Mouse (Mus musculus) liver, adult 2 months (tissue): ENCODE measurements at regions not wholly inside any gene's neighbourhood (a gene's known extent, or its start where the extent isn't known, plus 50 kb on each side); places are given as distances from the start of the nearest gene placed in this dataset.
A peak's percentile ranks its signal among the peaks of the same experiment; 100 is the strongest.

ENCODE experiments used
- DNase-seq: peaks from one replicate; pipeline ENCODE4 v3.0.0-alpha.2; 2011; ENCODE audit warnings: low read depth, low spot score; ENCODE audit errors: extremely low read depth
- H3K27ac ChIP-seq: fragments of 200-500 bp; replicated peaks from 2 replicates; pipeline ENCODE4 v1.5.1; 2012; ENCODE audit warnings: low read depth, mild to moderate bottlenecking, control low read depth, inconsistent platforms, low read length; ENCODE audit not compliant: insufficient read depth
- H3K27me3 ChIP-seq: fragments of 200-500 bp; 2 replicates; pipeline ENCODE4 v1.6.1; 2012; ENCODE audit warnings: mild to moderate bottlenecking, moderate library complexity, low read length, inconsistent platforms; ENCODE audit not compliant: control insufficient read depth, insufficient read depth
- H3K36me3 ChIP-seq: fragments of 200-500 bp; 2 replicates; pipeline ENCODE4 v1.6.1; 2012; ENCODE audit warnings: low read length, inconsistent platforms; ENCODE audit not compliant: control insufficient read depth, insufficient read depth
- H3K4me1 ChIP-seq: fragments of 200-500 bp; 2 replicates; pipeline ENCODE4 v1.6.1; 2011; ENCODE audit warnings: low read length; ENCODE audit not compliant: control insufficient read depth, insufficient read depth
- H3K4me3 ChIP-seq: fragments of 200-500 bp; 2 replicates; pipeline ENCODE4 v1.5.1; 2011; ENCODE audit warnings: low read depth, mild to moderate bottlenecking, control low read depth, low read length, moderate library complexity; ENCODE audit not compliant: insufficient read depth
- H3K79me2 ChIP-seq: fragments of 200-500 bp; 2 replicates; pipeline ENCODE4 v1.6.1; 2012; ENCODE audit warnings: inconsistent platforms, mild to moderate bottlenecking, low read length, moderate library complexity; ENCODE audit not compliant: control insufficient read depth, insufficient read depth
- H3K9ac ChIP-seq: fragments of 200-500 bp; 2 replicates; pipeline ENCODE4 v1.6.1; 2012; ENCODE audit warnings: low read depth, mild to moderate bottlenecking, control low read depth, inconsistent platforms, low read length
- CTCF ChIP-seq: fragments of 200-500 bp; IDR thresholded peaks from 2 replicates; pipeline ENCODE4 v1.5.1; 2011; ENCODE audit warnings: low read depth, low read length, control low read depth
- POLR2A ChIP-seq: fragments of 200-500 bp; IDR thresholded peaks from 2 replicates; pipeline ENCODE4 v1.6.1; 2011; ENCODE audit warnings: low read length, control low read depth; ENCODE audit not compliant: insufficient read depth; ENCODE audit errors: extremely low read depth
- WGBS: fragments of 180-500 bp; shearing (Covaris S2); methylation state at CpG from one replicate; pipeline ENCODE4 v1.1.7; 2018; 5-methylcytosine and 5-hydroxymethylcytosine counted together

DNA sequence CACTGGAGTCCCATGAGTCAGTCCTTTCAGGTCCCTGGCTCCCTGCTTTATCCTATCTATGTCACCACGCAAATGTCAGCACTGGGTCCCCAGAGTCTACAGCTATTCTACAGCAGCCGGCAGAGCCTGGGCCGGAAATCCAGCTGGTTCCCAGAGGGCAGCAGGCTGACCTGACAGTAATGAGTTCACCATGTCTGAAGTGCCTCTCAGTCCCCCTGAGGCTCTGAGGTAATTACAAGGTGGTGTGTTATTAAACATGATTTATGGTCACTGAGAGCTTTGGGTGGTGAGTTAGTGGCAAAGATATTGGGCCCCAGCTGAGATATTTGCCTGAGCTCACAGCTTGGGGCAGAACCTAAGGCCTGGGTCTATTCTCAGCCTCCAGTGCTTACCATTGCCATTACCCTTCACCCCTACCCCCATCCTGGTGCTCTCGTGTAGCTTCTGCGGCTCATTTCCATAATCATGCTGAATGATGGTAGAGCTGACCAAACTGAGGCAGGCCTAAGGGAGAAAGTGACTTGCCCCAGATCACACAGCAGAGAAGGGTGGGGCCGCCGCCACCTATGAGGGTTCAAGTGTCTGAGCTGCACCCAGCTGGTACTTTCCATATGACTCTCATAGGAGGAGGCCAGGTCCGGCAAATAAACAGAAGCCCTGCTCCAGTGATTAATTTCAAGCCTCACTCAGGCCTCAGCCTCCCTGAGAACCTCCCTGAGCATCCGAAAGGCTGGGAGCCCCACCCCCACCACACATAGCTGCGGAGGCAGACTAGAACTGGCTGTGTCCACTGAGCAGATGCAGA lies 446.8 kb downstream of the Ptpru start:
- Histone ChIP-seq H3K27me3 (no peaks in the 10 kb centered on the region), H3K4me1 (no peaks in the 10 kb centered on the region), H3K36me3 (no peaks in the 10 kb centered on the region), H3K9ac (no peak overlapping the region), H3K4me3 (no peak overlapping the region), H3K79me2 (no peaks in the 10 kb centered on the region), H3K27ac (no peak overlapping the region)
- TF ChIP-seq POLR2A = no peak
- no peak for TF ChIP-seq CTCF
- 78% methylated on average over 10 of the region's 10 CpGs for WGBS
- no peak for DNase-seq

- WGBS = 90% methylated on average over 3 of the region's 3 CpGs
- Histone ChIP-seq H3K27ac (no peak overlapping the region), H3K27me3 (no peaks in the 10 kb centered on the region), H3K36me3 (no peaks in the 10 kb centered on the region), H3K4me1 (no peaks in the 10 kb centered on the region), H3K4me3 (no peak overlapping the region), H3K79me2 (no peaks in the 10 kb centered on the region), H3K9ac (no peak overlapping the region)
- TF ChIP-seq CTCF (no peak), POLR2A (no peak)
- no peak for DNase-seq
Measured at GRCm38 (mm10) chr4:131391924-131392297, 446.2 kb downstream of the Ptpru start.

DNA sequence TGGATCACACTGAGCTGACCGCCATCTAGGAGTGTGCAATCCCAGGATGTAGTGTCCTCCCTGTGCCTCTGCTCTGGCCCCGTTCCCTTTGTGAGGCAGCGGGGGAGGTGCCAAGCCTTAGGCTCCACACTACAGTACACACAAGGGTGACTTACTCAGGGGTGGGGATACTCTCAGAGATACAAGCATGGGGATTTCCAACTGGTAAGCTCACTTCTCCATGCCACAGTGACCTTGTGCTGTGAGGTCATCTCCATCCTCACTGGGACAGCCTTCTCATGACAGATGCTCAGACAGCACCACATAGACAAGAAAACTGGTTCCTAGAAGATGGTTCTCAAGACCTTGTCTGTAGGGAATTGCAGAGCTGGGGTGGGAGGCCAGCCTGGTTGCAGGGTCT lies 445.6 kb downstream of the Ptpru start:
- Histone ChIP-seq H3K4me3 (no peak overlapping the region), H3K27me3 (no peaks in the 10 kb centered on the region), H3K4me1 (no peaks in the 10 kb centered on the region), H3K79me2 (no peaks in the 10 kb centered on the region), H3K9ac (no peak overlapping the region), H3K27ac (no peak overlapping the region), H3K36me3 (no peaks in the 10 kb centered on the region)
- WGBS = 74% methylated on average over 3 of the region's 3 CpGs
- TF ChIP-seq POLR2A (no peak), CTCF (no peak)
- no peak for DNase-seq

DNA sequence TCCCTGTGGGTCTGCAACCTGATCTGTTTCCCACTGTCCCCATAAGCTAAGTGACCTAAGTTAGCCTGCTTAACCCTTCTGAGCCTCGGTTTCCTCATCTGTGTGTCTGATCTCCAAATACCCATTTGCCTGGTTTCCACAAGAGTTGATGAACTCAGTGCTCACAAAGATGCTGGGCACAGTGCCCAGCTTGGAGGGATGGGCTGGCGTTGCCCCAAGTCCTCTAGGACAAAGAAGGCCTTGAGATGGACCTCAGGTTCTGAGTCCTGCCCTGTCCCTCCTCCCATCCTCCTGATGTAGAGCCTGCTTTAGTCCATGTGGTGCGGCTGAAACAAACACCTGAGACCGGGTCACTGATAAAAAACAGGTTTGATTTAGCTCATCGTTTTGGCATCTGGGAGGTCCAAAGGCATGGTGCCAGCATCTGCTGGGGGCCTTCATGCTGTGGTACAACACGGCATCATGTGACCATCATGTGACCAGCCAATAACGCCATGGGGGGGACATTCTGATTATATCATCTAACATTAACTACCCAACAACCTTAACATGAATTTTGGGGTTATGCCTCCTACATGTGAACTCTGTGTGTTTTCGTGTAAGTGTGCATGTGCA lies 441.8 kb downstream of the Ptpru start:
- Histone ChIP-seq H3K4me3 (no peak overlapping the region), H3K27ac (no peak overlapping the region), H3K79me2 (no peaks in the 10 kb centered on the region), H3K27me3 (no peaks in the 10 kb centered on the region), H3K36me3 (no peaks in the 10 kb centered on the region), H3K4me1 (no peaks in the 10 kb centered on the region), H3K9ac (no peak overlapping the region)
- 75% methylated on average over 8 of the region's 8 CpGs for WGBS
- no peak for TF ChIP-seq CTCF
- no peak for TF ChIP-seq POLR2A
- no peak for DNase-seq

GRCm38 (mm10) chr4:131397161-131397560 lies 440.9 kb downstream of the Ptpru start:
- Histone ChIP-seq H3K4me1 (no peaks in the 10 kb centered on the region), H3K36me3 (no peaks in the 10 kb centered on the region), H3K79me2 (no peaks in the 10 kb centered on the region), H3K9ac (no peak overlapping the region), H3K27ac (no peak overlapping the region), H3K4me3 (no peak overlapping the region), H3K27me3 (no peaks in the 10 kb centered on the region)
- TF ChIP-seq CTCF (no peak), POLR2A (no peak)
- 88% methylated on average over 10 of the region's 10 CpGs for WGBS
- DNase-seq = no peak

DNA sequence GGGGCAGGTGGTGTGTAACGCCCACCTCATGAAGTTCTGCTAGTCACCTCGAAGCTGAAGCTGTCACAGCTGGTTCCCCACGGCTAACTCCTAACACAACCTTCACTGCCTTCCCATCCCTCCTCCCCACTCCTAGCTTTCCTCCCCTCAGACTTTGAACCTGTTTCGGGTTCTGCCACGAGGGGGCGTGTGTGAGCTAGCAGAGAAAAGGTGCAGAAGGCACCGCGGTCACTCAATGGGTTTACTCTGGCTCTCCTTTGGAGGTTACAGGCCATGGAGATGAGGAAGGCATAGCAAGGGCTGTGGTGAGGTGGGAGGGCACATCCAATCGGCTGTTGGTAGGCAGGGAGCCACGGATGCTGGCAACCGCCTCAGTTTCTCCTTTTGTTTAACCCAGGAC lies 437.3 kb downstream of the Ptpru start:
- H3K27me3 ChIP-seq = no peaks in the 10 kb centered on the region
- H3K4me3 ChIP-seq = no peak overlapping the region
- no peaks in the 10 kb centered on the region for H3K36me3 ChIP-seq
- 15% methylated on average over 11 of the region's 11 CpGs for WGBS
- H3K9ac ChIP-seq = no peak overlapping the region
- H3K27ac ChIP-seq = no peak overlapping the region
- DNase-seq = peak; percentile 2
- TF ChIP-seq CTCF (peak; percentile 71), POLR2A (no peak)
- no peaks in the 10 kb centered on the region for H3K79me2 ChIP-seq
- no peaks in the 10 kb centered on the region for H3K4me1 ChIP-seq
